Mouse (Mus musculus): ENCODE results near the gene Spata3. TPM values are rescaled to one million over a fixed set of nuclear protein-coding genes. Genes with fewer than 3 reads are reported as not detected.

Gene Spata3
- polyA plus RNA-seq (2014; fragmentation: Nextera tagmentation; extraction: Ambion mirVana), result not detected in 2 replicates

- Histone ChIP-seq H3K9ac (ENCODE audit: low read depth, low read length) (no peak within 1 kb of the TSS), H3K4me2 (replicated peaks; ENCODE audit: low read depth, low read length) (no peak within 1 kb of the TSS), H3K36me3 (ENCODE audit: control insufficient read depth, insufficient read depth, low read length) (no peaks in the 10 kb centered on the region), H3K27ac (ENCODE audit: low read depth, low read length) (no peak within 1 kb of the TSS), H3K9me3 (ENCODE audit: control insufficient read depth, low read length) (no peaks in the 10 kb centered on the region), H3K4me1 (replicated peaks; ENCODE audit: control insufficient read depth, insufficient read depth, low read length) (no peaks in the 10 kb centered on the region; the same call in 1 of the 2 replicates), H3K4me3 (ENCODE audit: low read depth, low read length) (no peak within 1 kb of the TSS), H3K27me3 (ENCODE audit: control insufficient read depth, insufficient read depth, low read length) (peaks cover 19% of the 10 kb centered on the region)
- DNase-seq (ENCODE audit: low spot score) (no peak), ATAC-seq (ENCODE audit: low FRiP score) (no peak)
- WGBS, result 91% methylated on average over 8 of the region's 8 CpGs
Measured at GRCm38 (mm10) chr1:86016516-86016915, at the start of gene Spata3. Gene Spata3, plus strand, starts transcription at chr1:86016816.

DNA sequence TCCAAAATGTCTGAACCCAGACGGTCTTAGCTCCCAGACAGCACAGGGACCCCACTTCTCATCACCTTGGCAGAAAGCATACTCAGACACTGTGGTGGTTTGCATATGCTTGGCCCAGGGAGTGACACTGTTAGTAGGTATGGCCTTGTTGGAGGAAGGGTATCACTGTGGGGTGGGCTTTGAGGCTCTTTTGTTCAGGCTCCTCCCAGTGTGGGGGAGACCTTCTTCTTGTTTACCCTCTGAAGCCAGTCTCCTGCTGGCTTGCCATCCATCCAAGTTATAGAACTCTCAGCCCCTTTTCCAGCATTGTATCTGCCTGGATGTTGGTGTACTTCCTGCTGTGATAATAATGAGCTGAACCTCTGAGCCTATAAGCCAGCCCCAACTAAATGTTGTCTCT, 47.5 kb upstream of the Spata3 start:
- Histone ChIP-seq H3K36me3 (ENCODE audit: control insufficient read depth, insufficient read depth, low read length) (no peaks in the 10 kb centered on the region), H3K27ac (ENCODE audit: low read depth, low read length) (no peak overlapping the region), H3K9ac (ENCODE audit: low read depth, low read length) (no peak overlapping the region), H3K4me3 (ENCODE audit: low read depth, low read length) (no peak overlapping the region), H3K4me2 (replicated peaks; ENCODE audit: low read depth, low read length) (no peak overlapping the region), H3K9me3 (ENCODE audit: control insufficient read depth, low read length) (no peaks in the 10 kb centered on the region), H3K4me1 (replicated peaks; ENCODE audit: control insufficient read depth, insufficient read depth, low read length) (no peaks in the 10 kb centered on the region), H3K27me3 (ENCODE audit: control insufficient read depth, insufficient read depth, low read length) (no peaks in the 10 kb centered on the region)
- DNase-seq (ENCODE audit: low spot score) (no peak), ATAC-seq (ENCODE audit: low FRiP score) (no peak)
- 85% methylated on average over 1 of the region's 1 CpGs for WGBS

GRCm38 (mm10) chr1:85969519-85969918, 47.1 kb upstream of the Spata3 start:
- no peaks in the 10 kb centered on the region for H3K27me3 ChIP-seq (ENCODE audit: control insufficient read depth, insufficient read depth, low read length)
- no peak overlapping the region for H3K4me3 ChIP-seq (ENCODE audit: low read depth, low read length)
- H3K9me3 ChIP-seq (ENCODE audit: control insufficient read depth, low read length), result no peaks in the 10 kb centered on the region
- H3K27ac ChIP-seq (ENCODE audit: low read depth, low read length), result no peak overlapping the region
- H3K4me2 ChIP-seq (replicated peaks; ENCODE audit: low read depth, low read length), result no peak overlapping the region
- DNase-seq (ENCODE audit: low spot score) (no peak), ATAC-seq (ENCODE audit: low FRiP score) (no peak)
- H3K4me1 ChIP-seq (replicated peaks; ENCODE audit: control insufficient read depth, insufficient read depth, low read length), result no peaks in the 10 kb centered on the region
- WGBS, result 73% methylated on average over 1 of the region's 1 CpGs
- no peak overlapping the region for H3K9ac ChIP-seq (ENCODE audit: low read depth, low read length)
- H3K36me3 ChIP-seq (ENCODE audit: control insufficient read depth, insufficient read depth, low read length), result no peaks in the 10 kb centered on the region

GRCm38 (mm10) chr1:85971070-85971469, 45.5 kb upstream of the Spata3 start:
- WGBS, result 85% methylated on average over 3 of the region's 3 CpGs
- H3K27me3 ChIP-seq (ENCODE audit: control insufficient read depth, insufficient read depth, low read length), result no peaks in the 10 kb centered on the region
- no peak overlapping the region for H3K27ac ChIP-seq (ENCODE audit: low read depth, low read length)
- no peaks in the 10 kb centered on the region for H3K9me3 ChIP-seq (ENCODE audit: control insufficient read depth, low read length)
- no peaks in the 10 kb centered on the region for H3K36me3 ChIP-seq (ENCODE audit: control insufficient read depth, insufficient read depth, low read length)
- DNase-seq (ENCODE audit: low spot score) (no peak), ATAC-seq (ENCODE audit: low FRiP score) (no peak)
- H3K4me3 ChIP-seq (ENCODE audit: low read depth, low read length), result no peak overlapping the region
- no peak overlapping the region for H3K4me2 ChIP-seq (replicated peaks; ENCODE audit: low read depth, low read length)
- no peak overlapping the region for H3K9ac ChIP-seq (ENCODE audit: low read depth, low read length)
- no peaks in the 10 kb centered on the region for H3K4me1 ChIP-seq (replicated peaks; ENCODE audit: control insufficient read depth, insufficient read depth, low read length)

DNA sequence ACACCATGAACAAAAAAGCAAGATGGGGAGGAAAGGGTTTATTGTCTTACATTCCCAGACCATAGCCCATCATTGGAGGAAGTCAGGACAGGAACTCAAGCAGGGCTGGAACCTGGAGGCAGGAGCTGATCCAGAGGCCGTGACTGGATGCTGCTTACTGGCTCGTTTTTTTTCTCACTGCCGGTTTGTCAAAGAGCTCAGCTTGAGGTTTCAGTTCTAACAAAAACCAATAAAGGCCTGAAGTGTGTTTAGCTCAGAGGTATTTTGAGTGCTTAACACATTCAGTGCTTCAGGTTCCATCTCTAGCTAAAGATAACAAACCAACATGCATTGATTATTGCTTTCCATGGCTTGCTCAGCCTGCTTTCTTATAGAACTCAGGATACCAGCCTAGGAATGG, 44.3 kb upstream of the Spata3 start:
- no peaks in the 10 kb centered on the region for H3K36me3 ChIP-seq (ENCODE audit: control insufficient read depth, insufficient read depth, low read length)
- no peaks in the 10 kb centered on the region for H3K4me1 ChIP-seq (replicated peaks; ENCODE audit: control insufficient read depth, insufficient read depth, low read length)
- H3K4me2 ChIP-seq (replicated peaks; ENCODE audit: low read depth, low read length), result no peak overlapping the region
- DNase-seq (ENCODE audit: low spot score) (no peak), ATAC-seq (ENCODE audit: low FRiP score) (no peak)
- H3K27ac ChIP-seq (ENCODE audit: low read depth, low read length), result no peak overlapping the region
- H3K9ac ChIP-seq (ENCODE audit: low read depth, low read length), result no peak overlapping the region
- H3K27me3 ChIP-seq (ENCODE audit: control insufficient read depth, insufficient read depth, low read length), result no peaks in the 10 kb centered on the region
- no peak overlapping the region for H3K4me3 ChIP-seq (ENCODE audit: low read depth, low read length)
- WGBS, result 73% methylated on average over 3 of the region's 3 CpGs
- H3K9me3 ChIP-seq (ENCODE audit: control insufficient read depth, low read length), result no peaks in the 10 kb centered on the region

DNA sequence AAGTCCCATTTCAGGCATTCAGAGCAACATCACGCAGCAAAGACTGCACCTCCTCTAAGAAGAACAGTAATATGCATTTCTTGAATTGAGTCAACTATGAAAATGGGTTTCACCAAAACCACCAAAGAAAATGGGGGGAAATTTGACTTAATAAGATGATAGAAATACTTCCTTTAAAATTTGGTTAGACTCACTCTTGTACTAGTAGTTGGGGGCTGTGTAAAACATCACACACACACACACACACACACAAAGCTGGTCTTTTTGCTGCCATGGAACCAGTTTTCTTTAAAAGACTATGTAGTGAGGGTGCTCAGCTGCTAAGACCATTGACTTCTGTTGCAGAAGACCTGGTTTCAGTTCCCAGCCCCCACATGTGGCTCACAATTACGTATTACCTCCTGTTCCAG, 43.1 kb upstream of the Spata3 start:
- Histone ChIP-seq H3K9me3 (ENCODE audit: control insufficient read depth, low read length) (no peaks in the 10 kb centered on the region), H3K4me3 (ENCODE audit: low read depth, low read length) (no peak overlapping the region), H3K4me1 (replicated peaks; ENCODE audit: control insufficient read depth, insufficient read depth, low read length) (no peaks in the 10 kb centered on the region), H3K27ac (ENCODE audit: low read depth, low read length) (no peak overlapping the region), H3K4me2 (replicated peaks; ENCODE audit: low read depth, low read length) (no peak overlapping the region), H3K27me3 (ENCODE audit: control insufficient read depth, insufficient read depth, low read length) (no peaks in the 10 kb centered on the region), H3K36me3 (ENCODE audit: control insufficient read depth, insufficient read depth, low read length) (no peaks in the 10 kb centered on the region), H3K9ac (ENCODE audit: low read depth, low read length) (no peak overlapping the region)
- ATAC-seq (ENCODE audit: low FRiP score) (no peak), DNase-seq (ENCODE audit: low spot score) (no peak)
- WGBS, result 87% methylated on average over 2 of the region's 2 CpGs

- no peaks in the 10 kb centered on the region for H3K36me3 ChIP-seq (ENCODE audit: control insufficient read depth, insufficient read depth, low read length)
- WGBS, result 84% methylated on average over 3 of the region's 3 CpGs
- ATAC-seq (ENCODE audit: low FRiP score), result no peak
Measured at GRCm38 (mm10) chr1:85977709-85978108, 38.9 kb upstream of the Spata3 start.

DNA sequence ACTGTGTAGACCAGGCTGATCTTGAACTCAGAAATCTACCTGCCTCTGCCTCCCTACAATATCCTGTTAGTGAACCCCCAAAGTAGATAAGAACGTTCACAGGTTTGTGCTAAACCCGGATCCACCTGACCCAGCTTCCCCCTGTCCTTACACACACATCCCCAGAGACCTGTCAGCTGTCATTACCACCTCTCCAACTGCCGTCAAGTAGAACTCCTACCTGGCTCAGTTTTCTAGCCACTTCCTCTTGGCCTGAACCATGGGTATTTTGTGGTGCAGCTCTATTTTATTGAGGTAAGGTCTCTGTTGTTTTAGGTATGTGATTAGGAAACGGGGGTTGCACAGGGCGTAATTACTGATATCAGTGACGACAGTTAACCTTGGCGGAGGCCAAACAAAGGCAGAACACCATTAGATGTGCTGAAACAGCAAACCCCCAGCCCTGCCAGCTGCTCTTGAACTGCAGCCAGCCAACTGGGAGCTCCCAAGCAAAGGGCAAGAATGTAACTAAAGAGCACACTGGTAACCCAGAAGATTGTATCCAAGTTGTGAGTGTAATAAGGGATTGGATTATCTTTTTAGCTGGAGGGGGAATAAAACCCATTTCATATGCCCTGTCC, 34.8 kb upstream of the Spata3 start:
- Histone ChIP-seq H3K9me3 (ENCODE audit: control insufficient read depth, low read length) (no peaks in the 10 kb centered on the region), H3K9ac (ENCODE audit: low read depth, low read length) (no peak overlapping the region), H3K4me1 (replicated peaks; ENCODE audit: control insufficient read depth, insufficient read depth, low read length) (no peaks in the 10 kb centered on the region), H3K36me3 (ENCODE audit: control insufficient read depth, insufficient read depth, low read length) (no peaks in the 10 kb centered on the region), H3K4me3 (ENCODE audit: low read depth, low read length) (no peak overlapping the region), H3K4me2 (replicated peaks; ENCODE audit: low read depth, low read length) (no peak overlapping the region), H3K27ac (ENCODE audit: low read depth, low read length) (no peak overlapping the region), H3K27me3 (ENCODE audit: control insufficient read depth, insufficient read depth, low read length) (no peaks in the 10 kb centered on the region)
- ATAC-seq (ENCODE audit: low FRiP score) (no peak), DNase-seq (ENCODE audit: low spot score) (no peak)
- 73% methylated on average over 7 of the region's 7 CpGs for whole genome bisulfite sequencing

More at GRCm38 (mm10) chr1:85977709-85978108, 38.9 kb upstream of the Spata3 start:
- Histone ChIP-seq H3K27me3 (ENCODE audit: control insufficient read depth, insufficient read depth, low read length) (no peaks in the 10 kb centered on the region), H3K27ac (ENCODE audit: low read depth, low read length) (no peak overlapping the region), H3K4me3 (ENCODE audit: low read depth, low read length) (no peak overlapping the region), H3K9me3 (ENCODE audit: control insufficient read depth, low read length) (no peaks in the 10 kb centered on the region), H3K4me2 (replicated peaks; ENCODE audit: low read depth, low read length) (no peak overlapping the region), H3K9ac (ENCODE audit: low read depth, low read length) (no peak overlapping the region), H3K4me1 (replicated peaks; ENCODE audit: control insufficient read depth, insufficient read depth, low read length) (no peaks in the 10 kb centered on the region)
- no peak for DNase-seq (ENCODE audit: low spot score)

DNA sequence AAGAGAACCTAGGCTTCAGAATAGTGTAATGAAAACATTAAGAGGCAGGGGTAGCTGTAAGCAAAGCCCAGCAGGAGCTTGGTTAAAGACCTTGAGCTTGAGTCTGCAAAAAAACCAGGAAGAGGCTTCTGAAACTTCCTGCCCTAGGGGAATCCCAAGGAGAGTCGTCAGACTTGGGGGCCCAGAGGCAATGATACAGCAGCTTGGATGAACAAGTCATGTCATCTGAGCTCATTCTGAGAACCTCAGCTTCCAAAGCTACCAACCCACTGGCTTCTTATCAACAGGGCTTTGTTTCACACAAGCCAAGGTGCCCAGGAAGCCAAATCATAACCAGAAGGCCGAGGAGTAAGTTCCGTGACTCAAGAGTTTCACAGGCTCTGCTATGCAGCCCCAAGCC, 30.8 kb upstream of the Spata3 start:
- Histone ChIP-seq H3K4me2 (replicated peaks; ENCODE audit: low read depth, low read length) (no peak overlapping the region), H3K36me3 (ENCODE audit: control insufficient read depth, insufficient read depth, low read length) (no peaks in the 10 kb centered on the region), H3K4me3 (ENCODE audit: low read depth, low read length) (no peak overlapping the region), H3K27ac (ENCODE audit: low read depth, low read length) (no peak overlapping the region), H3K9ac (ENCODE audit: low read depth, low read length) (no peak overlapping the region), H3K4me1 (replicated peaks; ENCODE audit: control insufficient read depth, insufficient read depth, low read length) (no peaks in the 10 kb centered on the region), H3K27me3 (ENCODE audit: control insufficient read depth, insufficient read depth, low read length) (no peaks in the 10 kb centered on the region), H3K9me3 (ENCODE audit: control insufficient read depth, low read length) (no peaks in the 10 kb centered on the region)
- ATAC-seq (ENCODE audit: low FRiP score) (no peak), DNase-seq (ENCODE audit: low spot score) (no peak)
- WGBS, result 92% methylated on average over 3 of the region's 3 CpGs
